Mouse (Mus musculus) stomach, postnatal 0 days (tissue): ENCODE measurements around the gene Kdm7a.

Source experiments
- CTCF ChIP-seq: IDR thresholded peaks from 2 replicates; pipeline ENCODE4 v1.5.1; 2016; ENCODE audit warnings: antibody characterized with exemption, low read depth, mild to moderate bottlenecking, moderate library complexity
- EP300 ChIP-seq: optimal IDR thresholded peaks from 2 replicates; pipeline ENCODE3; 2016; ENCODE audit warnings: antibody characterized with exemption

DNA sequence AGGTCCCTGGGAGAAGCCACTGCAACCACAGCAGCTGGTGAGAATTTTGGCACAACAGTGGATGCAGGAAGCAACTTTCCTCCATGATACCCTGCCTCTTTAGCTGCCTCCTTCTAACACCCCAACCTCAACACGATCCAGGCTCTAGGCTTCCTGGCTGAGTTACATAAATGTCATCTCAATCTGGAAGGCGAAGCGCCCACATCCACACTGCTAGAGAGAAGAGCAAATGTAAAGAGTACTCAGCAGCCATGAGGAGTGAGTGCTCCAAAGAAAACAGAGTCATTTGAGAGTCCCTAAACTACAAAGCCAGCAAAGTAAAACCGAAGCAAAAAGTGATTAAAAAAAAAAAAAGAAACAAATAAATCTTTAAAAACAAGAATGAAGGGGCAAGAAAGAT lies 102.0 kb downstream of the Kdm7a start:
- no peak for TF ChIP-seq CTCF
- no peak for TF ChIP-seq EP300
